Mouse (Mus musculus) large intestine, adult 2 months (tissue): ENCODE data around the gene Vwce. TPM values are rescaled to one million over a fixed set of nuclear protein-coding genes. Genes with fewer than 3 reads are reported as not detected.

Source experiments
- DNase-seq: peaks from one replicate; pipeline ENCODE4 v3.0.0-alpha.2; 2012; ENCODE audit warnings: low read depth, low spot score
- WGBS: fragments of 180-500 bp; shearing (Covaris S2); methylation state at CpG from one replicate; pipeline ENCODE4 v1.1.7; 2018; 5-methylcytosine and 5-hydroxymethylcytosine counted together
- polyA plus RNA-seq: library from polyadenylated mRNA; depleted of rRNA; stranded (reverse); fragments of >200 nt; gene quantifications from 2 replicates; pipeline ENCODE4 v1.2.3, GENCODE M21; 2012

Gene Vwce
- polyA plus RNA-seq, 1 experiment, result 1.3 TPM

- 16% methylated on average over 5 of the region's 5 CpGs for WGBS
- DNase-seq, result no peak
These were observed 6.1 kb downstream of the Vwce start for GRCm38 (mm10) chr19:10640080-10640479.

- DNase-seq, result no peak
- WGBS, result 50% methylated on average over 13 of the region's 13 CpGs
These were observed 6.8 kb downstream of the Vwce start for GRCm38 (mm10) chr19:10640589-10641378.

DNA sequence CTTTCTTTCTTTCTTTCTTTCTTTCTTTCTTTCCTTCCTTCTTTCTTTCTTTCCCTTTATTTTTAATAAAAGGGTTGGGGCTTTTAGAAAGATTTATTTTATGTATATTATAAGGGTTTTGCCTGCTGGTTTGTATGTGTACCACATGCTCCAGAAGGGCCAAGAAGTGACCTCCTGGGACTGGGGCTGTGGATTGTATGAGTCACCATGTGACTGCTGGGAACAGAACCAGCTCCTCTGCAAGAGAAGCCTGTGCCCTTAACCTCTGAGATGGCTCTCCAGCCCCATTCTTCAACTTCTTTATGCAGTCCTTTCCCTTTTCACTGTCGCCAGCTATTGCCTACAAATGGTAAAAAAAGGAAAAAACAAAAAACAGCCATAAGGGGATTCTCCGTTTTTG, 11.6 kb downstream of the Vwce start:
- no peak for DNase-seq
- WGBS, result 75% methylated on average over 2 of the region's 2 CpGs

DNA sequence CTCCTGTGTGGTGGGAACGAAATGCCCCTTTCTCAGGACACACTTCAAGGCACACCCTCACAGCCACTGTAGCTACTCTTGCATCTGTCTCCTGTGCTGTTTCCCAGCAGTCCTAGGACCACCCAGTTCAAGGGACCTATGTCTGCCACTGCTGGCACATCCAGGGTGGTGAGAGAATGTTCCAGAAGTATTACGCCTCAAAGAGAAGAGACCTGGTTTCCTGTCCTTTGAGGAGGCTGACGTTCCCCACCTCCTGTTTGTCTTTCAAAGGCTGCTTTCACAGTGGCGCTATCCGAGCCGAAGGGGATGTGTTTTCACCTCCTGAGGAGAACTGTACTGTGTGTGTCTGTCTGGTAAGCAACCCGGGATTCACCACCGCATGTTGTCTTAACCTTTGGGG, 14.1 kb downstream of the Vwce start:
- no peak for DNase-seq
- 66% methylated on average over 8 of the region's 8 CpGs for WGBS

GRCm38 (mm10) chr19:10656058-10656457, 22.0 kb downstream of the Vwce start:
- no peak for DNase-seq
- WGBS, result 27% methylated on average over 3 of the region's 3 CpGs

DNA sequence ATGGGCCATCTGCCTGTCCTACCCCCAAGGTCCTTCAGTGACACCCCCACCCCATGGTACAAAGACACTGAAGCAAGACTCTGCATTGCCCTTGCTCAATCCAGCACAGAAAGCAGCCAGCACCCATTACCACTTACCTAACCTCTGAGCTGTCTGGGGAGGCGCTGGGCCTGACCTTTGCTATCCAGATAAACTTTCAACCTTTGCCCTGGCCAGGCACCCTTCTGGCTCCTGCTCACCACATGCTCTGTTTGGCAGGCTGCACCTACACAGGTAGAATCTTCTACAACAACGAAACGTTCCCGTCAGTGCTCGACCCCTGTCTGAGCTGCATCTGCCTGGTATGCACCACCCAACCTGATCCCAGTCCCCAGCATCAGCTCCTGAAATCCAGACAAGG, 23.7 kb downstream of the Vwce start:
- no peak for DNase-seq
- WGBS, result 54% methylated on average over 5 of the region's 5 CpGs

DNA sequence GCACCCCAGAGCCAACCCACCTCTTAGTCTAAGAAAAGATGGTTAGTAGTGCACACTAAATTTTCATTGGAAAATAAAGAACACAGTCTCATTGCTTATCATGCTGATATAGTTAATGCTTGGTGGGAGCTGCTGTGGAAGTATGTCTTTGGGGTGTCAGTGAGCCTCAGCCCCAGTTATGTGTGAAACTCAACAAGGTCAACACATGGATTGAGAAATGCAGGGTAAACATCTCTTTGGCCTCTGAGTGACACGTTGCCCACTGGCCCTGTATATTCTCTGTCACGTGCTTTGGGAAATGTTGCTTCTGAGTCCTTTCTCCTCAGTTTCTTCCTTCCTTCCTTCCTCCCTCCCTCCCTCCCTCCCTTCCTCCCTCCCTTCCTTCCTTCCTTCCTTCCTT, 24.4 kb downstream of the Vwce start:
- no peak for DNase-seq
- WGBS, result 60% methylated on average over 2 of the region's 2 CpGs

DNA sequence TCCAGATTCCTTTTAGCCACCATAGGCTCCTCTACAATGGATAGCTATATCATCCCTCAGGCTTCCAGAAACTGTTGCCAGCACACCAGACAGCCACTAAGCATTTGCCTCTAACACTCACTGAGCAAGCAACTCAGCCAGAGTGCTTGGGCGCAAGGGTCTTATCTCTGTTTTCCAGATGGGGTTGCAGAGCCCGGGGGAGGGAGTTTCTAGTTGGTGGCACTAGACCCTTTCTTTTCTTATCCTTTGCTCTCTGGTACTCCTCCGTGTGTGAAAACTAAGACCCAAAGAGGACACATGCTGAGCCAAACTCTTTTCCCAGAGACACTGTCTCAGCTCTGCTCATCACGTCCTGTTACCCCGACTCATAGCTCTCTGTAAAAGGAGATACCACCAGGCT, 27.4 kb downstream of the Vwce start:
- 86% methylated on average over 5 of the region's 5 CpGs for WGBS
- DNase-seq, result no peak

DNA sequence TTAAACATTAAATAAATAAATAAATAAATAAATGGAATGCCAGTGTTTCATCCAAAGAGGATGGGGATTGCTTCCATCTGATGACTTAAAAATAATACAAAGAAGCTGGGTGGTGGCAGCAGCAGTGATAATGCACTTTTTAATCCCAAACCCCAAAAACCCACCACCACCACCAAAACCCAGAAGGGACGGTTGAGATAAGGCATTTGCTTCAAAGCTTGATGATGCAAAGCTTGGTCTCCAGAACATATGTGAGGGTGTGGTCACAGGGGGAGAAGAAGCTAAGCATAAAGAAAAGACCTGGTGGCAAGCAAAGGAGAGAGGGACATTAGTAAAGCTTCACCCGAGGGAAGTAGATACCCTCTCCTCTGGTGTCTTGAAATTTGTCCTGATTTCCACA, 27.9 kb downstream of the Vwce start:
- DNase-seq, result no peak
- 79% methylated on average over 2 of the region's 2 CpGs for WGBS

DNA sequence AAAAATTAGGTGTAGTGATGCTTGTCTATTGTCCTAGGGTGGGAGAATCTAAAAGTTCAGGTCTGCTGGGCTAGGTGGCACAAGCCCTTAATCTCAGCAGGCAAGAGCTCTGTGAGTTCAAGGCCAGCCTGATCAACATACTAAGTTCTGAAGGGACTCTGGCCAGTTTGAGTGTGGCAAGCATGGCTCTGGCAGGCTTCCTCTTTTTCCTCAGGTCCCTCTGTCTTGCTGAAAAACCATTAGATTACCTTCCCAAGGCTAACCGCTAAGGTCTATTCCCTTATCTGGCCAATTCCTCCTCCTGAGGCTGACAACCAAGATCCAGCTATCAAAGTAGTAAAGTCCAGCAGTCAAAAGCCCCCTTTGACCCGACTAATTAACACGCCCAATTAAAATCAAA, 28.7 kb downstream of the Vwce start:
- WGBS, result 50% methylated on average over 3 of the region's 3 CpGs
- no peak for DNase-seq

- 30% methylated on average over 3 of the region's 3 CpGs for WGBS
- no peak for DNase-seq
These were observed 31.1 kb downstream of the Vwce start for GRCm38 (mm10) chr19:10665093-10665492.

DNA sequence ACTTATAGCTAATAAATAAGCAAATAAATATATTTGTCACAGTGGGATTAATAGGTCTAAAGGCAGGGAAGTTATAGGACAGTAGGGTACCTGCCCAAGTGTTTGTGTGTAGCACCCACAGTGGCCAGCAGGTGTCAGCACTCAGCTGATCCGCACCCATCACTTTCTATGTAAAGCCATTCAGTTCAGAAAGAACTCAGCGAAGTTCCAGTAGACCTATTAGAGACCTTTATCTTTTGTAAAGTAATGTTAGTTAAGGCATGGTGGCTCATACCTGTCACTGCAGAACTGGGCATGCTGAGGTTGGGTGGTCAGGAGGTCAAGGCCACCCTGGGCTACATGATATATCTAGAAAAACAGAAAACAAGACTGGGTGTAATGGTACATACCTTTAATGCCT, 31.5 kb downstream of the Vwce start:
- DNase-seq, result no peak
- 5% methylated on average over 2 of the region's 2 CpGs for WGBS

DNA sequence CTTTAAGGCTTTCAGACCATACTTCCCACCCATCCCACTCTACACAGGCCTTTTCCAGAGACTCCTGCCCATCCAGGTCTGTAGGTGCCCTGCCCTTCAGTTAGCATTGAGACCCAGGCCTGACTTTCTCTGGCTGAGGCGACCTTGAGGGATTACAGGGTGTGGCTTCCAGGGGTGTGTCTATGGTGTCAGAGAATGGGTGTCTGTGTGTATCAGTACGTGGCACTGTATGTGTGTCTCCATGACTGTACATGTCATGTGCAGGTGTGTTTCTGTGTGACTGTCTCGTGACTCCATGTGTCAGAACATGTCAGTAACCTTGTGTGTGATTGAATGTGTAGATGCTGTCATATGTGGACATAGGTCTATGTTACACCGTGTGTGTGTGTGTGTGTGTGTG, 37.3 kb downstream of the Vwce start:
- no peak for DNase-seq
- WGBS, result 65% methylated on average over 4 of the region's 4 CpGs

GRCm38 (mm10) chr19:10671854-10672417, 37.9 kb downstream of the Vwce start:
- no peak for DNase-seq
- WGBS, result 53% methylated on average over 9 of the region's 9 CpGs

- 72% methylated on average over 1 of the region's 1 CpGs for WGBS
- no peak for DNase-seq
These were observed 39.3 kb downstream of the Vwce start for GRCm38 (mm10) chr19:10673275-10673674.

DNA sequence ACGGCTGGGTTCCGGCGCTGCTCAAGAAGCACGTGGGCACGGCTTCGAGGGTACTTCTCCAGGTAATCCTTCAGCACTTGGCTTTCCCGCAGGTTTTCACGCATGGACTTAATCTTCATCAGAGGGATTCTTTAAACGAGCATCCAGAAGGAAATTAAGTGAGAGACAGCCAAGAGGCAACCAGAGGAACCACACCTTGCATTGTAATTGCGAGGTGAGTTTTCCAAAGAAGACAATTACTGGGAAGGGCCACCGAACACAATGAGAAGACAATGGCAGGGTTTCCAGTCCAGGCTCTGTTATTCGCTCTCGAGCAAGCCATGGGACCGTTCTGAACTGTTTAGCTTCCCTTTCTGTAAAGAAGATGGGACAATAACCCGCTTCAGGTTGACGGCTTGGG, 42.6 kb downstream of the Vwce start:
- DNase-seq, result no peak
- WGBS, result 73% methylated on average over 16 of the region's 16 CpGs

GRCm38 (mm10) chr19:10677915-10678771, 44.1 kb downstream of the Vwce start, which contains the start of gene Pga5:
Gene Pga5, minus strand, starts transcription at chr19:10678071.
- DNase-seq, result peak; percentile 50
- 24% methylated on average over 6 of the region's 6 CpGs for WGBS

DNA sequence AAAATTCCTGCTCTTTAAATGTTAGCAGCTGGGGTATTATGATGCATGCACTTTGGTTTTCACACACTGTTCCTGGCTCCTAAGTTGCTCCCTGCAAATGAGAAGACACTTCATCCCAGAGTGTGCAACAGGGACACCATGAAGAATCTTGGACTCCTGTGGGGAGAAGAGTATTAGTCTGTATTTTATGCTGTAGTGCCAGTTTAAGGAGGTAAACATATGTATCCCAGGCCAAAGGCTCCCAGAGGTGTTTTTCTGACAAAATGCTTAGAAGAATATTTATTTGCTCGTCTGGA, 44.7 kb downstream of the Vwce start:
- 79% methylated on average over 1 of the region's 1 CpGs for WGBS
- DNase-seq, result no peak

DNA sequence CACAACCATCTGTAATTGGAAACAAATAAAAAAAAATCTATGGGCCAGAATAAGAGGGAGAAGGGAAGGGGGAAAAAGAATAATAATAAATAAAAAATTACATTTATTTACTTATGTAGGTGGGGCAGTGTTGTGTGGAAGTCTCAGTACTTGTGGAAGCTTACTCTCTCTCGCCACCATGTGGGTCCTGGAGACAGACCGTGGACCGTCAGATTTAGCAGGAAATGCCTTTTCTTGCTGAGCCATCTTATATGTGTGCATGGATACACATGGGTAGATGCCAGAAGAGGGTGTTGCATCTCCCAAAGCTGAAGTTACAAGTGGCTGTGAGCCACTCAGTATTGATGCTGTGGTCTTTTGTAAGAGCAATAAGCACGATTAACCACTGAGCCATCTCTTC, 47.6 kb downstream of the Vwce start:
- no peak for DNase-seq
- WGBS, result 29% methylated on average over 4 of the region's 4 CpGs

- 81% methylated on average over 9 of the region's 9 CpGs for WGBS
- DNase-seq, result no peak
These were observed 51.1 kb downstream of the Vwce start for GRCm38 (mm10) chr19:10685081-10685480.

DNA sequence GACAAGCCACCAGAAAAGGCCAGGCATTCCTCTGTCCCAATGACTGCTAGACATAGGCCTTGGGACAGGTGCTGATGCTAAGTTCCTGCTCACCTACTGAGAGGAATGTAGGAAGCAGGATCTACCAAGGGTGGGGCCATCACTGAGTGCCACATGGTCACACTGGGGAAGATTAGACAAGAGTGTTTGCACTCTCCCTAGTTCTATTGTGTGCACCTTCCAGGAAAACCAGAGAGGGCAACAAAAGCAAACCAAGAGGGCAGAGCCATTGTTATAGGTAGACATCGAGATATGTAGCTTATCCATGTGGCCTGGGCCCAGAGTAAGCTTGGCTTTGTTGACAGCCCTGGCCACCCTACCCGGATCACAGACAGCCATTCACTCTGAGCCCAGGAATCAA, 51.7 kb downstream of the Vwce start:
- WGBS, result 50% methylated on average over 2 of the region's 2 CpGs
- DNase-seq, result no peak
